ENCODE assay signal across 21 mouse cellular contexts in the genomic region with DNA sequence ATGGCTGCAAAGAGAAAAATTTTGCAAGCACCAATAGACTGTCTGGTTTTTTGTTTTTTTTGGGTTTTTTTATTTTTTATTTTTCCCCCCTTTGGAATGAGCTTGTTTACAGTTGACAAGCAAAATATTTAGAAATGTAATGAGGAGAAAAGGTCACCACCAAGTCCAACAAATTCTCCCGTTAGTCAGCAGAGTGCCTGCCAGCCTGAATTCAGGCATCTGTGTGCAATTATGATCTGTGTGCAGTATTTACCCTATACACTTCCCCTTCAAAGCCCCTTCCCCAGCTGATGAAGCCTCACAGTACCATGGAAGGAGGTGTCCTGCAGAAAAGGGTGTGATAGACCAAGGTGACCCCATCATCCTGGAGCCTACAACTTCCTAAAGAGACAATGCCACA.
DNase-seq lines count a peak whose midpoint lies in the region; ATAC-seq and TF ChIP-seq lines count a peak whose summit lies in the region.
"Had no signal": no experiment of that assay in that cellular context is flagged by ENCODE, and none has a peak within 500 bp of the region (broad histone marks: within the 10 kb centered on the region; RNA-seq: fewer than 3 reads in every experiment).

No protein-coding gene starts in this region.

- no peaks in the 10 kb centered on the region for H3K36me3 ChIP-seq in embryonic facial prominence, embryonic 11.5 days (replicated peaks; ENCODE audit: control insufficient read depth, insufficient read depth, low read depth, low read length)
- no peaks in the 10 kb centered on the region for H3K36me3 ChIP-seq in forebrain, postnatal 0 days (ENCODE audit: insufficient read depth)
- no peaks in the 10 kb centered on the region for H3K36me3 ChIP-seq in midbrain, embryonic 13.5 days
- H3K36me3 ChIP-seq: embryonic facial prominence, embryonic 12.5 days; forebrain, embryonic 15.5 days had no signal

- no peaks in the 10 kb centered on the region; the same call in 1 of the 2 replicates for H3K4me1 ChIP-seq in embryonic facial prominence, embryonic 11.5 days (ENCODE audit: control insufficient read depth, insufficient read depth, low read length)
- H3K4me1 ChIP-seq in forebrain, postnatal 0 days (ENCODE audit: insufficient read depth) = peaks cover 4% of the 10 kb centered on the region; the same call in 1 of the 2 replicates
- no peaks in the 10 kb centered on the region for H3K4me1 ChIP-seq in midbrain, embryonic 13.5 days (replicated peaks)

- no peaks in the 10 kb centered on the region for H3K9me3 ChIP-seq in embryonic facial prominence, embryonic 11.5 days (replicated peaks; ENCODE audit: control insufficient read depth, low read length)
- H3K9me3 ChIP-seq in forebrain, postnatal 0 days (ENCODE audit: low read length) = no peaks in the 10 kb centered on the region
- H3K9me3 ChIP-seq in midbrain, embryonic 13.5 days = no peaks in the 10 kb centered on the region
- H3K9me3 ChIP-seq: embryonic facial prominence, embryonic 12.5 days; forebrain, embryonic 13.5 days; forebrain, embryonic 15.5 days had no signal

- 45% methylated on average over 1 of the region's 1 CpGs for WGBS in embryonic facial prominence, embryonic 11.5 days
- WGBS in forebrain, postnatal 0 days = 62% methylated on average over 1 of the region's 1 CpGs
- 92% methylated on average over 1 of the region's 1 CpGs for WGBS in midbrain, embryonic 13.5 days

- peak; percentile 20 for DNase-seq in embryo, embryonic 10 days (ENCODE audit: low spot score)
- no peak for DNase-seq in embryo, embryonic 9.5 days (ENCODE audit: extremely low spot score)
- DNase-seq in adipocyte (ENCODE audit: low spot score) = peak; percentile 85
- DNase-seq in embryonic facial prominence, embryonic 11.5 days (ENCODE audit: low spot score) = peak; percentile 64
- no peak for DNase-seq in forebrain, postnatal 0 days
- DNase-seq: adrenal gland, adult 2 months; adrenal gland, postnatal 10 days; adrenal gland, postnatal 25 days; cerebellum, adult 11 months; cerebellum, adult 18-20 months; cerebellum, adult 8-10 months; cerebellum, adult 9-11 months; cerebellum, postnatal 25 days; embryo, embryonic 11 days had no signal

- no peak for ATAC-seq in embryonic facial prominence, embryonic 11.5 days (replicated peaks; ENCODE audit: insufficient number of reproducible peaks, low FRiP score, low TSS enrichment, low read depth)
- ATAC-seq in forebrain, postnatal 0 days = no peak
- ATAC-seq in midbrain, embryonic 13.5 days = no peak
- ATAC-seq in megakaryocyte progenitor cell, adult 5-6 weeks (replicated peaks; ENCODE audit: poor library complexity) = no peak
- ATAC-seq: activated CD4-positive, CD25-positive, alpha-beta regulatory T cell, adult 4 months; forebrain, embryonic 13.5 days; forebrain, embryonic 15.5 days; Patski had no signal

- no peak overlapping the region for H3K4me2 ChIP-seq in embryonic facial prominence, embryonic 11.5 days (ENCODE audit: low read depth, low read length)
- no peak overlapping the region for H3K4me2 ChIP-seq in forebrain, postnatal 0 days (ENCODE audit: low read depth)
- no peak overlapping the region for H3K4me2 ChIP-seq in midbrain, embryonic 13.5 days (replicated peaks)
- H3K4me2 ChIP-seq: embryonic facial prominence, embryonic 12.5 days; forebrain, embryonic 13.5 days; forebrain, embryonic 15.5 days had no signal

- no peaks in the 10 kb centered on the region for H3K27me3 ChIP-seq in embryonic facial prominence, embryonic 11.5 days (ENCODE audit: control insufficient read depth, insufficient read depth, low read length)
- no peaks in the 10 kb centered on the region for H3K27me3 ChIP-seq in forebrain, postnatal 0 days (ENCODE audit: insufficient read depth, low read length)
- H3K27me3 ChIP-seq in midbrain, embryonic 13.5 days = no peaks in the 10 kb centered on the region
- H3K27me3 ChIP-seq: embryonic facial prominence, embryonic 12.5 days; forebrain, embryonic 13.5 days; forebrain, embryonic 15.5 days; Patski had no signal

- no peak overlapping the region for H3K4me3 ChIP-seq in embryonic facial prominence, embryonic 11.5 days (ENCODE audit: low read depth, low read length)
- H3K4me3 ChIP-seq in forebrain, postnatal 0 days (ENCODE audit: low read depth, low read length) = no peak overlapping the region
- H3K4me3 ChIP-seq in midbrain, embryonic 13.5 days (replicated peaks) = no peak overlapping the region
- H3K4me3 ChIP-seq: embryonic facial prominence, embryonic 12.5 days; forebrain, embryonic 13.5 days; forebrain, embryonic 15.5 days had no signal

- no peak overlapping the region for H3K9ac ChIP-seq in embryonic facial prominence, embryonic 11.5 days (replicated peaks; ENCODE audit: low read length)
- H3K9ac ChIP-seq in forebrain, postnatal 0 days = no peak overlapping the region
- no peak overlapping the region for H3K9ac ChIP-seq in midbrain, embryonic 13.5 days (replicated peaks)
- H3K9ac ChIP-seq: embryonic facial prominence, embryonic 12.5 days; forebrain, embryonic 13.5 days; forebrain, embryonic 15.5 days had no signal

- no peak for TF ChIP-seq CTCF in forebrain, postnatal 0 days (IDR thresholded peaks at IDR 0.05; ENCODE audit: low read depth)

- H3K27ac ChIP-seq in embryonic facial prominence, embryonic 11.5 days (replicated peaks; ENCODE audit: low read depth, low read length) = no peak overlapping the region
- no peak overlapping the region for H3K27ac ChIP-seq in forebrain, postnatal 0 days (ENCODE audit: low read depth, low read length)
- H3K27ac ChIP-seq in midbrain, embryonic 13.5 days = no peak overlapping the region
- H3K27ac ChIP-seq: embryonic facial prominence, embryonic 12.5 days; forebrain, embryonic 13.5 days; forebrain, embryonic 15.5 days had no signal

Comparison
In these comparisons a context has a peak if more than half of its experiments do, and no peak if none do; other contexts are left out.
1. DNase-seq: peak in embryo, embryonic 10 days (single experiment), adipocyte (single experiment) and embryonic facial prominence, embryonic 11.5 days (single experiment); none in embryo, embryonic 9.5 days (single experiment) and forebrain, postnatal 0 days (single experiment).